Mouse (Mus musculus): ENCODE results near the gene Med12.

- no peak for TF ChIP-seq CTCF (IDR thresholded peaks at IDR 0.05; ENCODE audit: insufficient read depth, low read length)
- TF ChIP-seq POLR2A (IDR thresholded peaks at IDR 0.05; ENCODE audit: borderline replicate concordance, extremely low read depth, low read depth, low read length): no peak
Observed at GRCm38 (mm10) chrX:101332031-101332374, 58.2 kb downstream of the Med12 start.
